Mouse (Mus musculus) embryo, embryonic 10 days (tissue): ENCODE measurements around the gene Folr2.
A peak's percentile ranks its signal among the peaks of the same experiment; 100 is the strongest.

Source experiments
- DNase-seq: peaks from one replicate; pipeline ENCODE4 v3.0.0-alpha.2; 2015; ENCODE audit warnings: low spot score

The Folr2 gene

DNA sequence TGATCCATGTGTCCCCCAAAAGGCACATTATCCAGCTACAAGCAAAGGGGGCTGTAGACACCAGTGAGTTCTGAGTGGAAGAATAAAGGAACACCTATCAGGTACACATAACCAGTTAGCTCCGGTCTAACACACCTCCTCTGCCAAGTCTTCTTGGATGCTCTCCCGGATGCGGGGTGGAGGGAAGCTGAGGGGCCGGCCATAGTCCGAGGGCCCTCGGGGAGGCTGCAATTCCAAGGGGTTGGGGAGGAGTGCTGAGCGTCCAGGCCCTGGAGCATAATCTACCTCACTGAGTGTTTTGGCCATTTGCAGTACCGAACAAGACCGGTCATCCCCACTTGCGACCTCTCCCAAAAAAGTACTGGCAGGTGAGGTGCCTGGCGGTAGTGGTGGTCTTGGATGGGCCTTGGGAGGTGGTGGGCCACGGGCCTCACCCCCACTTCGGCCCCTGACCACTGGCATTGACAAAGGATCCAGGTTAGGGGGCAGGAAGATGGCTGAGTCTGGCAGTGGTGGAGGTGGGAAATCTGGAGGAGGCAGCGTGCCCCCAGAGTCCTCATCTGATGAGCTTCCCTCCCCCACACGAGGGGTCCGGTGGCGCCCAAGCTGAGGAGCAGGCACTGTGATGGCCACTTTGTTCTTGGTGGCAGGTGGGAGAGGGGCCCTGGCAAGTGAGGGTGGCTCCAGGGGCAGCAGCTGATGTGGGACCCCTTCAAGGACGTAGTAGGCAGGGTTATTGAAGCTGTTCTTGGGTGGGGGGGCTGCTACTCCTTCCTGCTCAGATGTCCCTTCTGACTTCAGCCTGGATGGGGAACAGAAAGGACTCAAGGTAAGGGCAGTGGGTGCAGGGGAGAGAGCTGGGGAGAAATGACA, 33.0 kb downstream of the Folr2 start:
- no peak for DNase-seq

GRCm38 (mm10) chr7:101822836-101823757, 33.9 kb downstream of the Folr2 start:
- peak; percentile 77 for DNase-seq

DNA sequence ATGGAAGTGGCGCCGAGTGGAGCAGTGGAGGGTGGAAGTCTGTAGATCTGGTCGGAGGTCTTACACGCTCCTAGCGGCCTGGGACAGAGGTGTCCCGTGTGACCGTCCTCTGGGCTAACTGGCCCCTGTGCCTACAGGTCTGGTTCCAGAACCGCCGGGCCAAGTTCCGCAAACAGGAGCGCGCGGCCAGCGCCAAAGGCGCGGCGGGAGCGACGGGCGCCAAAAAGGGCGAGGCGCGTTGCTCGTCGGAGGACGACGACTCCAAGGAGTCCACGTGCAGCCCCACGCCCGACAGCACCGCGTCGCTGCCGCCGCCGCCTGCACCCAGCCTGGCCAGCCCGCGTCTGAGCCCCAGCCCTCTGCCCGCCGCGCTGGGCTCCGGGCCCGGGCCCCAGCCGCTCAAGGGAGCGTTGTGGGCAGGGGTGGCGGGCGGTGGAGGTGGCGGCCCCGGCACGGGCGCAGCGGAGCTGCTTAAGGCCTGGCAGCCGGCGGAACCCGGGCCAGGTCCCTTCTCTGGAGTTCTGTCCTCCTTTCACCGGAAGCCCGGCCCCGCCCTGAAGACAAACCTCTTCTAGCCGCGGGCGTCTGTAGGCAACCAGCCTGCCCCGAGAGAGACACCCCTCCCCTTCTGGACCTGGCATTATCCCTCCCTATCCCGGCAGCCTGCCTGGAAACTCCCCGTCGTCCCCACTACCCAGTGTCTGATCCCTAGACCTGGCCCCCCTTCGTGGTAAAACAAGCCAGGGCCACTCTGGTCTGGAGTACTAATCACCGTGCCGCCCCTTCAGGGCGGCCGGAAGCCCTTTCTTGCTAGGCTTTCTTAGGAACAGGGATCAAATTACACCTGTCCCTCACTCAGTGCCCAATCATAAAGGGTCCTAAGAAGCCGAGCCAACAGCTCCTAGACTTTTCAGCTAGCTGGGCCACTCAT, 35.2 kb downstream of the Folr2 start:
- peak; percentile 86 for DNase-seq

DNA sequence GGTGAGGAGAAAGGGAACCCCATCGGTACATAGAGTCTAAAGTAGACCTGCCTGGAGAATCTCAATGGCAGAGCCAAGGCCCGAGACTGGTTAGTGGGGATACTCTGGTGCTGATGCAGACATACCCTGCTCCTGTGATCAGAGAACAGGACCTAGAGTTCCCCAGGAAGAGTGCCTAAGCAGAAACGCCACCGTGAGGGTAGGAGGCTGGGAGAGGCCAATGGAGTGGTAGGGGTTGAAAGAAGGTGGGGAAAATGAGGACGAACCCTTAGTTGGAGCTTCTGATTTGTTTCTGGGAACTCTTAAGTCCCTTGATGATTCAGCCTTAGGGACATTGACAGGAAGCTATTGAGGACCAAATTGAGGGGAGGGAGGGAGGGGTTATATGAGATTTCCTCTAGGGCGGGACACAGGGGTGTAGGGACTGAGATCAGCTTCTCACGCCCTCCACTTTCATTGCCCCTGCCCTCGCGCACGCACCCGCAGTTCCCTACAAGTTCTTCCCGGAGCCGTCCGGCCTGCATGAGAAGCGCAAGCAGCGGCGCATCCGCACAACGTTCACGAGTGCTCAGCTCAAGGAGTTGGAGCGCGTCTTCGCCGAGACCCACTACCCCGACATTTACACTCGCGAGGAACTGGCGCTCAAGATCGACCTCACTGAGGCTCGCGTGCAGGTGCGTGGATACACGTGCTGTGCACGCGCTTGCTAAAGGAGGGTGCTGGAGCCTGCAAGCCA, 36.5 kb downstream of the Folr2 start:
- peak; percentile 60 for DNase-seq

DNA sequence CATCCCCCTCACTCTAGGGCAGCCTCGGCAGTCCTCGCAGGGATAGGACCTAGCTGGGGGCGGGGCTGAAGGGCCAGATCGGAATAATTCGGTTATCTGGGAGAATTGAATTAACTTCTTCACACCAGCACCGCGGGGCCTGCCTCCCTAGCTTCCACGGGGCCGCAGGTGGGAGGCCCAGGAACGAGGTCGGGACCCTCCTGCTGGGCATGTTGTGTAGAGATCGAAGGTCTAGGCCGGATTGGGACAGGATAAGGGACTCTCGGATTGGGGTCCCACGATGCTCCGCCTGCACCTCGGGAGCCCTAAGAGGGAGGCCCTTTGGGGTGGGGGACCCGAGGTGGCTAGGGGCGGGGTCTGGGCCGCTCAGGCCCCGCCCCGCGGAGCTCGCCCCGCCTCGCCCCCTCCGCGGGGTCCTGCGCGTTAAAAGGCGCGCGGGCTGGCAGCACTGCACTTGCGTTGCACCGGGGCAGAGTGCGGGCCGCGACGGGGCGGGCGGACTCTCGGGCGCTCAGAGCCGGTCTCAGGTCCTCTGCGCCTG, 39.1 kb downstream of the Folr2 start, which contains the start of gene Phox2a:
TSS of gene Phox2a (plus strand) at position 453 of the 541 bp plus-strand sequence.
- DNase-seq: peak; percentile 21
